Mouse (Mus musculus) embryo, embryonic 9.5 days (tissue): ENCODE measurements at regions not wholly inside any gene's neighbourhood (a gene's known extent, or its start where the extent isn't known, plus 50 kb on each side); places are given as distances from the start of the nearest gene placed in this dataset.

Experiments used
- DNase-seq: peaks from one replicate; pipeline ENCODE4 v3.0.0-alpha.2; 2017; ENCODE audit errors: extremely low spot score

DNA sequence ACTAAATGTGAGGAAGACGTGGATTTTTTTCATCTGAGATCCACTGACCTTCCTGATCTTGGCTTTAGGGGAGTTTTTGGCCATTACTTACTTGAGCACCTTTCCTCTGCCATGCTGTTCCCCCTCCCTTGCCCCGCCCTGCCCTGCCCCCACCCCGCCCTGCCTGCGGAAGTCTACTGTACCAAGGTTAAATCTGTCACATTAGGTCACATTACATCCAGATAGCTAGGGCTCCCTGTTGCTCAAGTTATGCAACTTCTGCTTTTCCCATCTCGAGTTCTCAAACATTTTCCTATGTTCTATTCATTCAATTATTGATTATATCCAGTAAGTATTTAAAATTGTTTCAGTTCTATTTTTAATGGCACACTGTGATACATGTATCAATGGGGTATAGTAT, 144.7 kb upstream of the Cnot2 start:
- no peak for DNase-seq

DNA sequence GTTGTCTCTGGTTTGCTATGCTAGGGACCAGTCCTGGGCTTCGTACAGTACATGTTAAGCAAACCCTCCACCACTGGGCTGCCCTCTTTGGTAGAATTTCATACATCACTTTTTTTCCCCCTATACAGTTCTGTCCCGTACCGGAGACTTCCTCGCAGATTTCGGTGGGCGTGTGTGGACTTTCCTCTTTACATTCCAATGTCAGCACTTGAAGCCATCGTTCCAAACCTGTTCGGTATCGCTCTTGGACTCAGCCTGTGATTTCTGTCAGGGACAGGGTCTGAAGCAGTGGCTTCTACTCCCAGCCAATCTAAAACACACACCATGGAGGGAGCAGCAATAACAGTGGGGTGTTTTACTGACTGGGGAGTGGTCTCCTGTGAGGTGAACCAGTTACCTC, 140.7 kb upstream of the Cnot2 start:
- DNase-seq = no peak

DNA sequence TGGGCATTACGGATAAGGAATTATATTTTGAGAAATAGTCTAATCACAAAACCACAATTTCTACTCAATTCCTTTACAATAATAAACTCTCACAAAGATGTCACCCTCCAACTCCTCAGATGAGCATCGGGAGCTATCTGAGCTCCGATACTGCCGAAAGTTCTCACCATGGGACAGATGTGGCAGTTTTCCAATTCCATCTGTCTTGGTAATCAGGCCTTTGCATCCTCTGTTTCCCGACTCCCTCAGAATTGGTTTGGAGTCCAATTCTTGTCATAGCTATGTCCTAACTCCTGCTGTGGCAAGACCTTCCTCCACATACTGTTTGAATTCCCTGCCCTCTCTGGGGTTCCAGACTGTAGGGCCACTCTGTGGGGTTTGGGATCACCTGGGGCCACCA, 138.3 kb upstream of the Cnot2 start:
- no peak for DNase-seq

DNA sequence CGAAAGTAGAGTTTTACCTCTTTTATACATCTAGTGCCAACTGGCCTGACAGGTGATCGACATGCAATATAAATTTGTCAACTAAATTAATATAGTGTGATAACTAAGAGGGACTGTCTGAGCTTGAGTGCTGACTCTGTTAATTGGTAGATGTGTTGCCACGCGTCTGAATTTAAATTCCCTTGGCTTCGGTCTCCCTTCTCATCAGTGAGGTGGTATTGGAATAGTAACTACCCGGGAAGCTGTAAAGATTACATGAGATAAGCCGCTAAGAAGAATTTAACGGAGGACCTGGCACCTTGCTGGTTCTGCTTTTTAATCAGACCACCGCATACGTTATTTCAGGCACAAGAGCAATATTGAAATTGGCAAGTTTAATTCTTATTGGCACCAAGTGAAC, 136.7 kb upstream of the Cnot2 start:
- DNase-seq = no peak

DNA sequence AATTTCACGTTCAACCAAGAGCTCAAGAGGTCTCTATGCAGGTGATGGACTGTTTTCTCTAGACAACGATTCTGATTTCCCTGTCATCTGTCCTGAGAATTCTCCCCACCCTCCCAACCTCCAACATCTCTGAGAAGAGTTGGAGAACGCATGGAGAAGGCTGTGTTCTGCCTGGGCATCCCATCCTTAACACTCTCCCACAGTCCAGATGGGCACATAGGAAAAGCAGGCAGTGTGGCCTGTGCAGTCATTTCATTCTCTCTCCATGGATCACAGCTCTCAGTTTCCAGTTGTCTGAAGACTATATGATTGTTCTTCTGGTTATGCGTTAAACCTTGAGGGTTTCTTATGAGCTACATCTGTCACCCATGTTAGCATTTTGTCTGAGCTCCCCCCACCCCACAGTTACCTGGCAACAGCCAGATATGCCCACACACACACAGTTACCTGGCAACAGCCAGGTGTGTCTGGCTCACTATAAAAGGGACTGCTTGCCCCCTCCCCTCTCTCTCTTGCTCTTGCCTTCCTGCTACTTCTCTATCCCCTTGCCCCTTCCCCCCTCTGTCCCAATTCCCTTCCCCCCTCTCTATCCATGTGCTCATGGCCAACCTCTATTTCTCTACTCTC, 135.8 kb upstream of the Cnot2 start:
- no peak for DNase-seq

DNA sequence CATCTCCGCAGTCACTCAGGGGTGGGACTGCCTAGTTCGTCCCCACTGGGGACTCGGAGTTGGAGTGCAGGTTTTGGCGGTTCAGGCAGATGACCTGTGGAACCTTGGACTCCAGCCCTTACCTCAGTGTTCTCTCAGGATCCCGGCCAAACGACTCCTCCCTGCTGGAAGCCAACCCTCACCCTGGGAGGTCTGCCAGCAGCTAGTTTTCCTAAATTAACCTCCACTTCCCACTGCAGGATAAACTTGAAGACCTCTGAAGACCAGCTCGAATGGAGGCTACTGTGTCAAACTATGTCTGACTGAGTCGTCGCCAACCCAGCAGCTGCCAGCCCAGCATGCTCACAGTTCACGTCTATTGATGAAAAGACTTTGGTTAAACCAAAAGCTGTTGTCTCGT, 132.1 kb upstream of the Cnot2 start:
- DNase-seq = no peak

DNA sequence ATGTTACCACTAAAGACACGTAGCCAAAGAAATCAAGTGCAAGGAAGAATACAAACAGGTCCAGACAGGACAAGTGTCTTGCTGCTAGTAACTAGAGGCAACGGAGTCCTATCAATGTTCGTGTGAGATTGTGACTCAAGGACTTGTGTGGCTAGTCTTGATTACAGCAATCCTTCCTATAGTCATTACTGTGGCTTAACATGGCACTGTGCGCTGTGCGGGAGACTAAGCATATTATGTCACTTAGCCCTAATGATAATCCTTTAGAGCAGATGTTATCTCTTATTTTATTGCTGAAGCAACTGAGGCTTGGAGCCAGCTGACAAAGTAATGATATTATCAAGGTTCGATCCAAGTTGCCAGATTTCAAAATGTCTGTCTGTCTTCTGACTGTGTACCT, 125.7 kb upstream of the Cnot2 start:
- DNase-seq = no peak

DNA sequence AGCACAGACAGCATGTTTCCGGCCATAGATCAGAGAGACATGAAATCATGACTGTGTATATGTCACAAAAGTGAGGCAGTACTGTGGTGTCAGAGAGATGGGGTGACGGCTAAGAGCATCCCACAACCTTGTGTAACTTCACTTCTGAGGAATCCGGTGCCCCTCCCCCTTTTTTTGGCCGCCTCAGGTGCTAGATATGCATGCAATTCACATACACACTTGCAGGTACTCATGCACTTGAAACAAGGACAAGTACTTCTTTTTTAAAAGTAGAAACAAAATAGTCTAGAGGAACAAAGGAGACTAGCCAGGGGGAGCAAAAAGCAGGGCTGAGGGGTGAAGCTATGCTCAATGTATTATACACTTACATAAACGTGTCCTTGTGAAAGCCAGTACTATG, 120.0 kb upstream of the Cnot2 start:
- no peak for DNase-seq

DNA sequence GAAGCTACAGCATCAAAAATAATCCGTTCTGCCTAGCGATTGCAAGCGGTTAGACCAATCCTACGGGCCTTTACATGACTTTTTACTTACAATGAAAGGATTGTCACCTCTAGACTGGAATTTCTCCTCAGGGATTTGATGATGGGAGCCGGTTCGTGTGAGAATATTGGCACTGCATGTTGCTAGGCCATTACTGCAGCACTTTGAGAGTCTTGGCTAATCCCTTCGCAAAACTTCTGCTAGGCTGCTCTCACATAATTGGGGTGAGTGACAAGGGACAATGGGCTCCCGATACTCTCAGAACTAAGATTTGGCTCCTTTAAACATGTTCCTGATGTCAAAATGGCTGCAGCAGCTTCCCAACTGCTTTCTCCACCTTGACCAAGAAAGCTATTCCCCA, 118.4 kb upstream of the Cnot2 start:
- DNase-seq = no peak

DNA sequence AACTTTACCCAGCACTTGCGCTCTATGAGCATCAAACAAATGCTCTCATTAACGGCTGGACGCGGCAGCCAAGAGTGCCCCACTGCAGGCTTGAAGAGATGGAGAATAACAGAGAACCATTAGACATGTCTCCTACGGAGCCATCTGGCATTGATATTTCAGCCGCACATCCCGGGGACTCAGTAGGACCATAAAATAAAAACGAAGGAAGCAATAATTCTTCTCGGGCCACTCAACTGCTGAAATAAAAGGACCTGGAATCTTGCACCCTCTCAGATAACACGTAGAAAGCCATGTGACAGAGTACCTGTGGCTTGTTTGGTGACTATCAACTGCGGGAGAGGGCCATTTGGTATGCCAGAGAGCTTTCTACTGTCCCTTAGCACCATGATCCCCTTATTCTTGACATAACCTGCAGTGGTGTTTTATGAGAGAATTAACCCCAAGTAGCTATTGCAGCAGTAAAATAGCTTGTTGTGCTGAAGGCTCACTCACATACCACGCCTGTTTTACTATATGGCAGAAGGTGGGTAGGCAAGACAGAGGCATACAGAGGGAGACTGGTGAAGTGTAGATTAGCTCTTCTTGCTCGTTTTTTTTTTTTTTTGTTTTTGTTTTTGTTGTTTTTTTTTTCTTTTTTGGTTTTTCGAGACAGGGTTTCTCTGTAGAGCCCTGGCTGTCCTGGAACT, 116.5 kb upstream of the Cnot2 start:
- peak; percentile 10 for DNase-seq

DNA sequence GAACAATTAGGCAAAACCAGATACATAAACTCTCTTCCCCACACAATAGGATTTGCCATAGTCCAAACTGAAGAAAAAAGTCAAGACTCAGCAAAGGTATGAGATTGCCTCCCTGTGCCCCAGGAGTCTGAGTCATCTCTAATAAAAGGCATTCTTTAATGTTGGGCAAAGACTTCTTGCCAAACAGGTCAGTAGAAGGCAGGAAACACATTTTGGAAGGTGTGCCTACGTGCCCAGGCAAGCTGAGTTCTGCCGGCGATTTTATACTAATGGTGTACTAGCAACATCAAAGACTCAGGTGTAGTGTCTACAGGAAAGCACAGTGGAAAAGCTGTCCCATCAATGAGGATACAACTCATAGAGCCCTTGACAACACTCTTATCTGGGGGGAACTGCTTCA, 112.5 kb upstream of the Cnot2 start:
- no peak for DNase-seq

DNA sequence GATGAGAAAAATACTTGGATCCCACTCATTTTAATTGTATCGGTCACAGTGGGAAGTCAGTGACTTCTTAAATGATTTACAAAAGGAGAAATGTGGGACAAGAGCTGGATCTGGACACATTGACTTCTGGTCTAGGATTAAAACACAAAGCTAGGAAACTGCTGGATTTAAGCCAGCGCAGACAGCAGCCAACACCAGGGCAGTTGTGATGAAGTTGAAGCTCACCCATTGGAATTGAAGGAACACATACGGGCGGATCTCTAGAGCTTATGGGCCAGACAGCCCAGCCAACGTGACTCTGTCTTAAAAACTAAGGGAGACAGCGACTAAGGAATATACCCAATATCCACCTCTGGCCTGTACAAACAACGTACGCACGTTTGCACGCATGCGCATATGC, 105.4 kb upstream of the Cnot2 start:
- DNase-seq = no peak

DNA sequence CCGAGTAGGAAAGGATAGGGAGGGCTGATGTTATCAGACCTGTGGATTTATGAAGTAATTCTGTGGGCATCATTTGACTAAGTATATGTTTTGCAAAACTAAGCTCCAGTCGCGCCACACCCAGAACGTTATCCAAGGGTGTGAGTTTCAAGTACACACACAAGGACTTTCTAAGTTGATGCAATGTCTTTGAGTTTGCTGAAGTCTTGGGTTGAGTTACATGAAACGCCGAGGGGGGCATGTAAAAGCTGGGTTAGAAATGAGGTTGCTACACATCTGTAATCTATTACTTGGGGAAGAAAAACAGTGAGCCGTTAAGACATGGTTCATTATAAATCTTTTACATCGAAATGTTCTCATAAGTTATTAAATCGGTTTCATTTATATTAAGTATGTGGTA, 102.1 kb upstream of the Cnot2 start:
- no peak for DNase-seq

DNA sequence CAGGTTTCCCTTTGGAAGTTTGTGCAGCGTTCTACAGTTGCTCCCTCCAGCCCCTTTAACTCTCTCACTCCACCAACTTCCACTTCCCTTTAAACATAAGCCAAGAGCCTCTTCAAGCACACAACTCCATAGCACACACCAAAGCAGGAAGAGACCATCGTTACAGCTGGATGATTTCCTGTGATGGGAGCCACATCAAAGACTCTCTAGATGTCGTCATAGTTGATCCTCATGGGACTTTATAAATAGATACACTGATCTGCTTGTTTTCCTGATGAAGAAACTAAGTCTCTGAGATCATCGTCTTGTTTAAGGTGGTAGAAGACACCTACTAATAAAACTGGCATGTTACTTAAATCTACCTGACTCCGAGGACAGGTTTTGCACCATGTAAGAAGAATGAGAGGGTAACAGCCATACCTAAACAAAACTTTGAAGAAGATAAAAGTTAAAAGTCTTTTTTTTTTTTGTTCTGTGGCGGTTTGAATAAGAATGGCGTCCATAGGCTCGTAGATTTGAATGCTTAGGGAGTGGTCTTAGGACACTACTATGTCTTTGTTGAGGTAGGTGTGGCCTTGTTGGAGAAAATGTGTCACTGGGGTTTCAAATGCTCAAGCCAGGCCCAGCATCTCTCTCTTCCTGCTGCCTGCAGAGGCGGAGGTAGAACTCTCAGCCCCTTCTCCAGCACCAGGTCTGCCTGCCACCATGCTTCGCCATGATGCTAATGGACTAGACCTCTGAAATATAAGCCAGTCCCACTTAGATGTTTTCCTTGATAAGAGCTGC, 97.8 kb upstream of the Cnot2 start:
- no peak for DNase-seq

DNA sequence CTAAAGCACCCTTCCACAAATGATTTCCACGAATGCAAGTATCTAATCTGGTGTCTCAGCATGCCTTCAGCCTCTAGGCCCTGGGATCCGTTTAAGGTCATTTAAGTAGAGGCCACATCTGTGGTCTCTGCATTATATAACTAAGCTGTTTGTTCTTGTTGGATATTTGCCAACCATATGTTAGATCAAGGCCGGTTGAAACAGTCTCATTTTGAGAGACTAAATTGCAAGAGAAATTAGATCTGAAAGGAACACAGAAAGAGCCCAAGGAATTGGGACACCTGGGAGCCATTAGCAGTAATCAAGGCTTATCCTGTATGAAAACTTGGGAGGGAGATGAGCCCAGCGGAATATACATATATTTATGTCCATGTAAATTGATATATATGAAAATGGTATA, 96.6 kb upstream of the Cnot2 start:
- DNase-seq = no peak

DNA sequence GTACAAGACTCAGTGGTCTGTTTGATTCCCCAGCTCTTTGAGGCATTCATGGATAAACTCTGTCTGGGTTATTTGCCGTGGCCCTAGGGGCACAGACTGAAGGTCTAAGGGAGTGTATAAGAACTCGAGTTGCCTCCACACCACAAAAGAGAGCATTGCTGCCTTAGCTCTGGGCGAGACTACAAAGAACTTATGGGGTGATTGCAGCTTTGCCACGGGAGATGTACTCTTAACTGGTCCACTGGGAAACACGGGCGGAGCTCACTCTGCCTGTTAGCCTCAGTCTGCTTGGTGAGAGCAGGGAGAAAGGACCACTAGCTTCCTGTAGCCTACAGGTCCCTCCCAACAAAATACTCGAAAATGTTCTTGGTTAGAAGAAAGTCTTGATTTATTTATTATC, 93.9 kb upstream of the Cnot2 start:
- no peak for DNase-seq

DNA sequence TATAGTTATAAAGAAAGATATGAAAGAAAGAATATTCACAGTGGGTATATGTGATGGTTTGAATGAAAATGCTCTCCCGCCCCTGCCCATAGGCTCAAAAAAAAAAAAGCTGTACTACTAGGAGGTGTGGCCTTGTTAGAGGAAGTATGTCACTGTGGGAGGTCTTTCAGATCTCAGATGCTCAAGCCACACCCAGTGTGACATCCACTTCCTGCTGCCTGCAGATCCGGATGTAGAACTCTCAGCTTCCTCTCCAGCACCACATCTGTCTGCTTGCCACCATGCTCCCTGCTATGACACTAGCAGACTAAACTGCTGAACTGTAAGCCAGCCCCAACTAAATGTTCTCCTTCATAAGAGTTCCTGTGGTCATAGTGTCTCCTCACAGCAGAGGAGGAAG, 93.0 kb upstream of the Cnot2 start:
- no peak for DNase-seq

DNA sequence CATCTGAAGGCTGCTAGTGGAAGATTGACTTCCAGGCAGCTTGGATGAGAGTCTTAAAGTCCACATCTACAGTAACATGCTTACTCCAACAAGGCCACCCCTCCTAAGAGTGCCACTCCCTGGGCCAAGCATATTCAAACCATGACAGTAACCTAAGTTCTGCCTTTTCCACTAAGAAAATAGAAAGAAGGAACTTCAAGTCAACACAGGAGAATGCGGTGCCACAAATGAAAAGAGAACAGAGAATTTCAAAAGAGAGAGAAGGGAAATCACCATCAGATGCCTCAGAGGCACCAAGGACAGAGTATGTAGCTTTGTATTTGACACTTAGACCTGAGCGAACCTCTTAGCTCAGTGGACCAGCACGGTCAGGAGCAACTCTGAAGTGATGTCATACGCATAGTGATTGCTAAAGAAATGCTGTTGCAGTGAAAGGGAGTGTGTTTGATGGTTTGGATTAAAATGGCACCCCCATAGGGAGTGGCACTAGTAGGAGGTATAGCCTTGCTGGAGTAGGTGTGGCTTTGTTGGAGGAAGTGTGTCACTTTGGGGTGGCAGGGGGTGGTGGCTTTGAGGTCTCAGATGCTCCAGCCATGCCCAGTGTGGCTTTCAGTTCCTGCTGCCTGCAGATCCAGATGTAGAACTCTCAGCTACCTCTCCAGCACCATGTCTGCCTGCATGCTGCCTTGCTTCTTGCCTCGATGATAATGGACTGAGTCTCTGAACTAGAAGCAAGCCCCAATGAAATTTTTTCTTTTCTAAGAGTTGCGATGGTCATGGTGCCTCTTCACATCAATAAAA, 77.1 kb upstream of the Cnot2 start:
- no peak for DNase-seq

DNA sequence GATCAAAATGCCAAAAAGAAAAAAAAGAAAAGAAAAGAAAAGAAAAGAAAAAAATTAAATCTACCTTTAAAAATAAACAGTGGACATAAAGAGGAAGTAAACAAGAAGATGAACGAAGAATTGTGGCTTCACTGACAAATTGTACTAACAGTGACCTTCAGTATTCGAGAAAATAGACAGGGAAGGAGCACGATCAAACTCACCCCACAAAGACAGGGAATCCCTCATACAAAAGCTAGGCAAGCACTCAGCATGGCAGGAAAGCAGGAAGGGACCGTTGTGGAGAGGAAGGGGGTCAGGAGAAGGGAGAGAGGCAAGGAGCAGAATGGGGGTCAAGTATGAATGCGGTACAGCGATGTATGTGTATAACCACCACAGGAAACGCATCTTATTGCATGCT, 74.6 kb upstream of the Cnot2 start:
- DNase-seq = no peak

DNA sequence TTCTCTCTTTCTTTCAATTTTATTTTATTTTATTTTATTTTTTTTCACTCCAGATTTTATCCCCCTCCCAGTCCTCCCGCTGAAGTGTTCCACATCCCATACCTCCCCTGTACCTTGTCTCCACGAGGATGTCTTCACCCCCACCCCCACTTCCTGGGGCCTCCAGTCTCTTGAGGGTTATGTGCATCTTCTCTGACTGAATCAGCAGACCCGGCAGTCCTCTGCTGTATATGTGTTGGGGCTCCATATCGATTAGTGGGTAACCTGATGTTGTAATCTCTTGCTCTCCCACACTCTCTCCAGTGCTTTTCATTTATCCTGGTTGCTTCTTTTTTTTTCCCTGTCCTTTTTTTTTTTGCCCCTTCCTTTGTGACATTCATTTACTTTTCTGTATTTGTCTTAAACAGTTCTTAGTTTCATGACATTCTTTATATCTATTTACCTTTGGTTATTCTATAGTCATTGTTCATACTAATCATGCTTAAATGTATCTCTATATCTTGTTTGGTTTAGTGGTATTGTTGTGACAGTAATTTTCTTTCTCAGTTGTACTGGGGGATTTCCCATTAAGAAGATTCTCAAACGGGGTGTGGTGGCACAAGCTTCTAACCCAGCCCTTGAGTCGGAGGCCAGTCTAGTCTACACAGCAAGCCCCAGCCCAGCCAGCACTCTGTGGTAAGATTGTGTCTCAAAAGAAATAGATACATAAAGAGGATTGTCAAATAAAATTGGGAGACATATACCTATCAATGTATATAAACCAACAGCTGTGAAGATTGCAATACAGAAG, 73.9 kb upstream of the Cnot2 start:
- no peak for DNase-seq

DNA sequence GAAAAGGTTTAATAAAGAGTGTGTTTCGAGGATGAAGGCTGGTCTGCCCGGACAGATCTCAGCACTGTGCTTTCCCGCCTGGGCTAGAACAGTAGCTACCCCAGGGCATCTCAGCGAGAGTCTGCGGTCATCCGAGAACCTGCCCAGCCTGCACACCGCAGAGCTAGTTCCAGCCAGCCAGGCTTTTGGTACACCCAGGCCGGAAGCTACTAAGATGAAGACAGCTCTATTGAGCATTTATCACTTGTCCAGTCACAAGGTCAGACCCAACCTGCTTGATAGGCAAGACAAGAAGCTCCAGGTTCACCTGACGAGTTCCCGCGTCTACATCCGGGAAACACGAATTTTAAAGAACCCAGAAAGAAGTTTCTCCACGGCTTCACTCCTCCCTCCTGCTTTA, 72.8 kb upstream of the Cnot2 start:
- DNase-seq = no peak

DNA sequence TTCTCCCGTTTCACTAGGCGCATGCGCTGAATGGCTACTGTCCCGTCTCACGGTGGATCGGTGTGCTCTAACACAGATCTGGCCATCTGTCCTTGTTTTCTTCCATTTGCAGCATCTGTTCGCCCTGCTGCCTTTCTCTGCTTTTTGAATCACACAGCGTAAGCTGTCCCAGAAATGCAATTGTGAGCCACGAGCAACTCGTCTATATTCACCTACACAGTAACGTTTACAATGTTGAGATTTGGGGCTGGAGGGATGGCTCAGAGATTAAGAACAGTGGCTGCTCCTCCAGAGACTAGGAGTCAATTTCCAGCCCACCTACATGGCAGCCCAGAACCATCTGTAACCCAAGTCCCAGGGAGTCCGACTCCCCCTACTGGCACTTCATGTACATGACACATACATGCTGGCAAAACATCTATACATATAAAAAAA, 72.2 kb upstream of the Cnot2 start:
- DNase-seq = no peak
